Mouse (Mus musculus) myocyte (in vitro differentiated cells): Measurements from ENCODE around the gene 1700042G07Rik.

Experiments used
- POLR2A ChIP-seq: IDR thresholded peaks from one replicate; pipeline ENCODE4 v1.6.1; 2011; ENCODE audit warnings: low read depth, mild to moderate bottlenecking, control low read depth, moderate library complexity; ENCODE audit not compliant: insufficient read length
- POLR2AphosphoS2 ChIP-seq: IDR thresholded peaks from one replicate; pipeline ENCODE4 v1.6.1; 2011; ENCODE audit warnings: low read depth, control low read depth; ENCODE audit not compliant: insufficient read length
- TCF12 ChIP-seq: IDR thresholded peaks from one replicate; pipeline ENCODE4 v1.6.1; 2011; ENCODE audit warnings: mild to moderate bottlenecking, control low read depth; ENCODE audit not compliant: poor library complexity, insufficient read depth, severe bottlenecking
- TCF3 ChIP-seq: IDR thresholded peaks from one replicate; pipeline ENCODE4 v1.6.1; 2011; ENCODE audit warnings: low read depth, control low read depth; ENCODE audit not compliant: insufficient read length

- TF ChIP-seq POLR2A (peak; percentile 74), TCF3 (no peak), TCF12 (no peak), POLR2AphosphoS2 (peak; percentile 75)
Observed at GRCm38 (mm10) chr4:116220780-116221139, 47.6 kb downstream of the 1700042G07Rik start.
